Mouse (Mus musculus) midbrain, embryonic 13.5 days (tissue): ENCODE data around the gene Trappc10. TPM values are rescaled to one million over a fixed set of nuclear protein-coding genes. Genes with fewer than 3 reads are reported as not detected.

Experiments
- ATAC-seq: fragments of 200-750 bp; cut with Nextera tagmentation; 2 replicates; pipeline ENCODE4 v1.8.0; 2017; ENCODE audit warnings: mild to moderate bottlenecking, moderate TSS enrichment, moderate library complexity
- H3K27ac ChIP-seq: fragments of 300-500 bp; sonication (generic); 2 replicates; pipeline ENCODE4 v1.5.1; 2015; ENCODE audit warnings: inconsistent platforms, mild to moderate bottlenecking, moderate library complexity
- H3K27me3 ChIP-seq: fragments of 300-500 bp; sonication (generic); 2 replicates; pipeline ENCODE4 v1.6.1; 2015; ENCODE audit warnings: mild to moderate bottlenecking, inconsistent platforms
- H3K36me3 ChIP-seq: fragments of 300-500 bp; sonication (generic); 2 replicates; pipeline ENCODE4 v1.6.1; 2015; ENCODE audit warnings: mild to moderate bottlenecking, inconsistent platforms
- H3K4me1 ChIP-seq: fragments of 300-500 bp; sonication (generic); replicated peaks from 2 replicates; pipeline ENCODE4 v1.6.1; 2015; ENCODE audit warnings: inconsistent platforms
- H3K4me2 ChIP-seq: fragments of 300-500 bp; sonication (generic); replicated peaks from 2 replicates; pipeline ENCODE4 v1.6.1; 2015; ENCODE audit warnings: moderate library complexity, mild to moderate bottlenecking, inconsistent platforms
- H3K4me3 ChIP-seq: fragments of 300-500 bp; sonication (generic); replicated peaks from 2 replicates; pipeline ENCODE4 v1.5.1; 2015; ENCODE audit warnings: mild to moderate bottlenecking, inconsistent platforms
- H3K9ac ChIP-seq: fragments of 300-500 bp; sonication (generic); replicated peaks from 2 replicates; pipeline ENCODE4 v1.6.1; 2015; ENCODE audit warnings: mild to moderate bottlenecking, inconsistent platforms
- H3K9me3 ChIP-seq: fragments of 300-500 bp; sonication (generic); 2 replicates; pipeline ENCODE4 v1.6.1; 2016; ENCODE audit warnings: mild to moderate bottlenecking, inconsistent platforms
- WGBS: fragments of 180-500 bp; shearing (Covaris S2); methylation state at CpG from one replicate; pipeline ENCODE4 v1.1.7; 2015; 5-methylcytosine and 5-hydroxymethylcytosine counted together
- polyA plus RNA-seq: library from polyadenylated mRNA; unstranded; fragments of >200 nt; fragmentation: Nextera tagmentation; extraction: Ambion mirVana; gene quantifications from 2 replicates; pipeline ENCODE4 v1.2.1, GENCODE M21; 2015

Trappc10 gene
- polyA plus RNA-seq, 1 experiment from 2014 or later, result 26.7 TPM

- H3K27ac ChIP-seq, result no peak overlapping the region
- no peaks in the 10 kb centered on the region for H3K27me3 ChIP-seq
- H3K9ac ChIP-seq, result no peak overlapping the region
- no peaks in the 10 kb centered on the region for H3K4me1 ChIP-seq
- H3K4me2 ChIP-seq, result no peak overlapping the region
- no peaks in the 10 kb centered on the region for H3K9me3 ChIP-seq
- WGBS, result 58% methylated on average over 10 of the region's 10 CpGs
- no peaks in the 10 kb centered on the region for H3K36me3 ChIP-seq
- H3K4me3 ChIP-seq, result no peak overlapping the region
- ATAC-seq, result no peak
These were observed 95.3 kb downstream of the Trappc10 start for GRCm38 (mm10) chr10:78148834-78149766.

GRCm38 (mm10) chr10:78147908-78148441 is 96.5 kb downstream of the Trappc10 start:
- no peak overlapping the region for H3K4me2 ChIP-seq
- no peaks in the 10 kb centered on the region for H3K9me3 ChIP-seq
- 91% methylated on average over 4 of the region's 4 CpGs for WGBS
- no peaks in the 10 kb centered on the region for H3K27me3 ChIP-seq
- ATAC-seq, result no peak
- no peak overlapping the region for H3K4me3 ChIP-seq
- no peaks in the 10 kb centered on the region for H3K36me3 ChIP-seq
- H3K9ac ChIP-seq, result no peak overlapping the region
- no peak overlapping the region for H3K27ac ChIP-seq
- H3K4me1 ChIP-seq, result no peaks in the 10 kb centered on the region

GRCm38 (mm10) chr10:78143727-78144505 is 100.5 kb downstream of the Trappc10 start:
- Histone ChIP-seq H3K4me3 (no peak overlapping the region), H3K27me3 (no peaks in the 10 kb centered on the region), H3K36me3 (no peaks in the 10 kb centered on the region), H3K9ac (no peak overlapping the region), H3K27ac (no peak overlapping the region), H3K9me3 (no peaks in the 10 kb centered on the region), H3K4me1 (no peaks in the 10 kb centered on the region), H3K4me2 (no peak overlapping the region)
- no peak for ATAC-seq
- 61% methylated on average over 8 of the region's 8 CpGs for WGBS

- Histone ChIP-seq H3K27ac (no peak overlapping the region), H3K4me1 (no peaks in the 10 kb centered on the region), H3K4me2 (no peak overlapping the region), H3K36me3 (no peaks in the 10 kb centered on the region), H3K4me3 (no peak overlapping the region), H3K9me3 (no peaks in the 10 kb centered on the region), H3K9ac (no peak overlapping the region), H3K27me3 (no peaks in the 10 kb centered on the region)
- ATAC-seq, result no peak
- WGBS, result 86% methylated on average over 3 of the region's 3 CpGs
These were observed 103.6 kb downstream of the Trappc10 start for GRCm38 (mm10) chr10:78140843-78141242.

- no peaks in the 10 kb centered on the region for H3K36me3 ChIP-seq
- ATAC-seq, result no peak
- WGBS, result 93% methylated on average over 1 of the region's 1 CpGs
These were observed 104.2 kb downstream of the Trappc10 start for GRCm38 (mm10) chr10:78140251-78140600.

GRCm38 (mm10) chr10:78139572-78140250 is 104.7 kb downstream of the Trappc10 start:
- Histone ChIP-seq H3K9me3 (no peaks in the 10 kb centered on the region), H3K4me3 (no peak overlapping the region), H3K9ac (no peak overlapping the region), H3K4me1 (peaks cover 9% of the 10 kb centered on the region), H3K27ac (no peak overlapping the region), H3K27me3 (no peaks in the 10 kb centered on the region), H3K4me2 (no peak overlapping the region), H3K36me3 (no peaks in the 10 kb centered on the region)
- no peak for ATAC-seq
- WGBS, result 80% methylated on average over 11 of the region's 11 CpGs

More at GRCm38 (mm10) chr10:78140251-78140600, 104.2 kb downstream of the Trappc10 start:
- H3K9ac ChIP-seq, result no peak overlapping the region
- H3K27me3 ChIP-seq, result no peaks in the 10 kb centered on the region
- no peak overlapping the region for H3K27ac ChIP-seq
- H3K4me2 ChIP-seq, result no peak overlapping the region
- no peaks in the 10 kb centered on the region for H3K9me3 ChIP-seq
- H3K4me3 ChIP-seq, result no peak overlapping the region
- peaks cover 4% of the 10 kb centered on the region for H3K4me1 ChIP-seq

- H3K4me2 ChIP-seq, result no peak overlapping the region
- no peaks in the 10 kb centered on the region for H3K9me3 ChIP-seq
- 66% methylated on average over 14 of the region's 14 CpGs for WGBS
- H3K4me3 ChIP-seq, result no peak overlapping the region
- H3K27ac ChIP-seq, result no peak overlapping the region
- peaks cover 12% of the 10 kb centered on the region for H3K4me1 ChIP-seq
- H3K9ac ChIP-seq, result no peak overlapping the region
- H3K27me3 ChIP-seq, result no peaks in the 10 kb centered on the region
- ATAC-seq, result no peak
- no peaks in the 10 kb centered on the region for H3K36me3 ChIP-seq
These were observed 105.5 kb downstream of the Trappc10 start for GRCm38 (mm10) chr10:78138812-78139523.

- H3K9ac ChIP-seq, result no peak overlapping the region
- 88% methylated on average over 3 of the region's 3 CpGs for WGBS
- ATAC-seq, result no peak
These were observed 107.2 kb downstream of the Trappc10 start for GRCm38 (mm10) chr10:78137191-78137590.

More at GRCm38 (mm10) chr10:78137191-78137590, 107.2 kb downstream of the Trappc10 start:
- peaks cover 12% of the 10 kb centered on the region for H3K4me1 ChIP-seq
- H3K9me3 ChIP-seq, result no peaks in the 10 kb centered on the region
- no peak overlapping the region for H3K4me2 ChIP-seq
- H3K27ac ChIP-seq, result no peak overlapping the region
- no peaks in the 10 kb centered on the region for H3K27me3 ChIP-seq
- H3K36me3 ChIP-seq, result no peaks in the 10 kb centered on the region
- no peak overlapping the region for H3K4me3 ChIP-seq

Other genes starting within 250 kb of the Trappc10 start
- gene Pfkl, start 234.6 kb downstream of the Trappc10 start, polyA plus RNA-seq, result 96.9 and 106 TPM in 2 replicates
- not detected in 2 replicates for gene Dnmt3l, start 202.7 kb downstream of the Trappc10 start, polyA plus RNA-seq
- gene Aire, start 201.0 kb downstream of the Trappc10 start, polyA plus RNA-seq, result 0.10 and 0.24 TPM in 2 replicates
- gene Icosl, start 175.3 kb downstream of the Trappc10 start, polyA plus RNA-seq, result 0.52 and 0.82 TPM in 2 replicates
- gene D10Jhu81e, start 74.9 kb downstream of the Trappc10 start, polyA plus RNA-seq, result 20.3 and 22.7 TPM in 2 replicates
- 16.8 and 18.1 TPM in 2 replicates for gene Pwp2, start 59.5 kb downstream of the Trappc10 start, polyA plus RNA-seq
- 39.3 and 50.9 TPM in 2 replicates for gene Agpat3, start 107.8 kb upstream of the Trappc10 start, polyA plus RNA-seq
- gene Rrp1, start 168.4 kb upstream of the Trappc10 start, polyA plus RNA-seq, result 363 and 377 TPM in 2 replicates
- 91.6 and 97.8 TPM in 2 replicates for gene Cstb, start 181.0 kb upstream of the Trappc10 start, polyA plus RNA-seq
- gene Pdxk, start 220.3 kb upstream of the Trappc10 start, polyA plus RNA-seq, result 16.6 and 17.4 TPM in 2 replicates